Mouse (Mus musculus) forebrain, embryonic 14.5 days (tissue): ENCODE data around the gene Tmx4. TPM values are rescaled to one million over a fixed set of nuclear protein-coding genes. Genes with fewer than 3 reads are reported as not detected.

Source experiments
- ATAC-seq: fragments of 200-750 bp; cut with Nextera tagmentation; 2 replicates; pipeline ENCODE4 v1.8.0; 2017; ENCODE audit warnings: mild to moderate bottlenecking, moderate library complexity
- DNase-seq: peaks from one replicate; pipeline ENCODE4 v3.0.0-alpha.2; 2015; ENCODE audit warnings: low spot score
- H3K27ac ChIP-seq: fragments of 300-500 bp; sonication (generic); 2 replicates; pipeline ENCODE4 v1.5.1; 2014; ENCODE audit warnings: low read depth, mild to moderate bottlenecking, control low read depth, low read length, moderate library complexity
- H3K27me3 ChIP-seq: fragments of 300-500 bp; sonication (generic); replicated peaks from 2 replicates; pipeline ENCODE4 v1.6.1; 2014; ENCODE audit warnings: low read length, control low read depth, mixed read lengths; ENCODE audit not compliant: control insufficient read depth, insufficient read depth
- H3K36me3 ChIP-seq: fragments of 300-500 bp; sonication (generic); 2 replicates; pipeline ENCODE4 v1.6.1; 2014; ENCODE audit warnings: low read length, control low read depth; ENCODE audit not compliant: control insufficient read depth, insufficient read depth
- H3K4me1 ChIP-seq: fragments of 300-500 bp; sonication (generic); 2 replicates; pipeline ENCODE4 v1.6.1; 2014; ENCODE audit warnings: antibody characterized with exemption, low read length, control low read depth; ENCODE audit not compliant: control insufficient read depth, insufficient read depth
- H3K4me2 ChIP-seq: fragments of 300-500 bp; sonication (generic); 2 replicates; pipeline ENCODE4 v1.6.1; 2014; ENCODE audit warnings: mild to moderate bottlenecking, control low read depth, low read length
- H3K4me3 ChIP-seq: fragments of 300-500 bp; sonication (generic); 2 replicates; pipeline ENCODE4 v1.5.1; 2014; ENCODE audit warnings: low read depth, low read length, control low read depth
- H3K9ac ChIP-seq: fragments of 300-500 bp; sonication (generic); 2 replicates; pipeline ENCODE4 v1.6.1; 2014; ENCODE audit warnings: mild to moderate bottlenecking, low read length, control low read depth, moderate library complexity
- H3K9me3 ChIP-seq: fragments of 300-500 bp; sonication (generic); replicated peaks from 2 replicates; pipeline ENCODE4 v1.6.1; 2016; ENCODE audit warnings: low read length, control low read depth, mixed read lengths; ENCODE audit not compliant: control insufficient read depth
- WGBS: fragments of 180-500 bp; shearing (Covaris S2); extraction: QIAGEN DNeasy Blood & Tissue Kit; methylation state at CpG from one replicate; pipeline ENCODE4 v1.1.7; 2014; 5-methylcytosine and 5-hydroxymethylcytosine counted together
- polyA plus RNA-seq: library from polyadenylated mRNA; unstranded; fragments of >200 nt; fragmentation: Nextera tagmentation; extraction: Ambion mirVana; gene quantifications from 2 replicates; pipeline ENCODE4 v1.2.1, GENCODE M21; 2014

Gene Tmx4
- polyA plus RNA-seq, 1 experiment from 2014 or later, result 70.2 TPM

- no peaks in the 10 kb centered on the region for H3K27me3 ChIP-seq
- DNase-seq, result peak; percentile 7
- H3K9me3 ChIP-seq, result no peaks in the 10 kb centered on the region
- no peak overlapping the region for H3K27ac ChIP-seq
- H3K4me1 ChIP-seq, result no peaks in the 10 kb centered on the region
- peak; percentile 20; the same call in 1 of the 2 replicates for ATAC-seq
- 47% methylated on average over 8 of the region's 8 CpGs for WGBS
- H3K4me2 ChIP-seq, result no peak overlapping the region
- no peak overlapping the region for H3K4me3 ChIP-seq
- H3K36me3 ChIP-seq, result no peaks in the 10 kb centered on the region
- H3K9ac ChIP-seq, result no peak overlapping the region
Observed at GRCm38 (mm10) chr2:134544321-134545065, 99.5 kb downstream of the Tmx4 start.

Other genes with a start within 250 kb of the Tmx4 start
- gene Hao1, start 89.8 kb downstream of the Tmx4 start, polyA plus RNA-seq, result not detected in 2 replicates
- gene Plcb1, start 141.9 kb upstream of the Tmx4 start, polyA plus RNA-seq, result 23.0 and 28.1 TPM in 2 replicates